Mouse (Mus musculus): ENCODE data around the gene Fcer1g. TPM values are rescaled to one million over a fixed set of nuclear protein-coding genes. Genes with fewer than 3 reads are reported as not detected.

Gene Fcer1g
- total RNA-seq (2022): 1 to 10 TPM in 3 of 4 experiments, under 1 TPM in 1; 0.85 to 3.1 (median 2.3) TPM

GRCm38 (mm10) chr1:171234126-171234525 is at the start of gene Fcer1g:
Gene Fcer1g (minus strand): TSS chr1:171234365.
- no peak for DNase-seq (ENCODE audit: low spot score in 2 of 2)

- DNase-seq (ENCODE audit: low spot score in 2 of 2): no peak
Measured at GRCm38 (mm10) chr1:171283188-171284160, 49.3 kb upstream of the Fcer1g start.

GRCm38 (mm10) chr1:171282086-171282805 is 48.1 kb upstream of the Fcer1g start:
- DNase-seq (ENCODE audit: low spot score in 2 of 2): no peak

- peak; percentile 71 to 72 for DNase-seq (ENCODE audit: low spot score in 2 of 2)
Measured at GRCm38 (mm10) chr1:171281528-171281923, 47.4 kb upstream of the Fcer1g start.

- peak; percentile 82 to 86 for DNase-seq (ENCODE audit: low spot score in 2 of 2)
Measured at GRCm38 (mm10) chr1:171280916-171281527, 46.9 kb upstream of the Fcer1g start, which contains the start of gene Ppox. Gene Ppox (minus strand): TSS chr1:171281186.

- DNase-seq (ENCODE audit: low spot score in 2 of 2): no peak
Measured at GRCm38 (mm10) chr1:171280250-171280915, 46.2 kb upstream of the Fcer1g start.

GRCm38 (mm10) chr1:171279721-171280120 is 45.6 kb upstream of the Fcer1g start:
- DNase-seq (ENCODE audit: low spot score in 2 of 2): peak in 1 of 2 experiments; percentile 1

GRCm38 (mm10) chr1:171279012-171279705 is 45.0 kb upstream of the Fcer1g start:
- peak in 1 of 2 experiments; percentile 1 for DNase-seq (ENCODE audit: low spot score in 2 of 2)

- no peak for DNase-seq (ENCODE audit: low spot score in 2 of 2)
Measured at GRCm38 (mm10) chr1:171278436-171278835, 44.3 kb upstream of the Fcer1g start.

- DNase-seq (ENCODE audit: low spot score in 2 of 2): no peak
Measured at GRCm38 (mm10) chr1:171277736-171278135, 43.6 kb upstream of the Fcer1g start.

- no peak for DNase-seq (ENCODE audit: low spot score in 2 of 2)
Measured at GRCm38 (mm10) chr1:171276110-171276748, 42.1 kb upstream of the Fcer1g start.

- DNase-seq (ENCODE audit: low spot score in 2 of 2): no peak
Measured at GRCm38 (mm10) chr1:171275144-171275734, 41.1 kb upstream of the Fcer1g start.

GRCm38 (mm10) chr1:171274171-171274570 is 40.0 kb upstream of the Fcer1g start:
- DNase-seq (ENCODE audit: low spot score in 2 of 2): no peak

- no peak for DNase-seq (ENCODE audit: low spot score in 2 of 2)
Measured at GRCm38 (mm10) chr1:171272086-171272485, 37.9 kb upstream of the Fcer1g start.

GRCm38 (mm10) chr1:171271622-171272021 is 37.5 kb upstream of the Fcer1g start:
- DNase-seq (ENCODE audit: low spot score in 2 of 2): no peak

GRCm38 (mm10) chr1:171271196-171271595 is 37.0 kb upstream of the Fcer1g start:
- DNase-seq (ENCODE audit: low spot score in 2 of 2): no peak

GRCm38 (mm10) chr1:171270573-171270900 is 36.4 kb upstream of the Fcer1g start:
- no peak for DNase-seq (ENCODE audit: low spot score in 2 of 2)

GRCm38 (mm10) chr1:171269848-171270572 is 35.8 kb upstream of the Fcer1g start, which contains the start of gene B4galt3:
Gene B4galt3 (plus strand): TSS chr1:171270328.
- peak; percentile 93 for DNase-seq (ENCODE audit: low spot score in 2 of 2)

GRCm38 (mm10) chr1:171268341-171268740 is 34.2 kb upstream of the Fcer1g start:
- DNase-seq (ENCODE audit: low spot score in 2 of 2): no peak

Data from gastrocnemius, adult 8-10 months (tissue).